Mouse (Mus musculus): Measurements from ENCODE around the gene Lonp2. TPM values are rescaled to one million over a fixed set of nuclear protein-coding genes. Genes with fewer than 3 reads are reported as not detected.

The Lonp2 gene
- polyA plus RNA-seq (2015; fragmentation: Nextera tagmentation; extraction: Ambion mirVana), result 89.7 and 93.6 TPM in 2 replicates

GRCm38 (mm10) chr8:86623911-86624731, at the start of gene Lonp2:
Gene Lonp2, plus strand, starts transcription at chr8:86624043.
- H3K9ac ChIP-seq (replicated peaks), result peak within 1 kb of the TSS; percentile 65
- under 1% methylated on average over 57 of the region's 62 CpGs for WGBS
- no peaks in the 10 kb centered on the region for H3K36me3 ChIP-seq
- no peaks in the 10 kb centered on the region for H3K27me3 ChIP-seq (replicated peaks)
- H3K27ac ChIP-seq (replicated peaks), result peak within 1 kb of the TSS; percentile 93
- peak within 1 kb of the TSS; percentile 84 for H3K4me2 ChIP-seq
- H3K4me3 ChIP-seq (replicated peaks), result peak within 1 kb of the TSS; percentile 68
- H3K9me3 ChIP-seq (replicated peaks), result no peaks in the 10 kb centered on the region
- H3K4me1 ChIP-seq, result peaks cover 23% of the 10 kb centered on the region
- peak; percentile 99 for ATAC-seq (ENCODE audit: low FRiP score)

GRCm38 (mm10) chr8:86577547-86577946, 46.3 kb upstream of the Lonp2 start:
- Histone ChIP-seq H3K36me3 (no peaks in the 10 kb centered on the region), H3K27me3 (replicated peaks) (no peaks in the 10 kb centered on the region), H3K4me2 (no peak overlapping the region), H3K9me3 (replicated peaks) (no peaks in the 10 kb centered on the region), H3K4me3 (replicated peaks) (no peak overlapping the region), H3K4me1 (peaks cover 4% of the 10 kb centered on the region; the same call in 1 of the 2 replicates), H3K9ac (replicated peaks) (no peak overlapping the region), H3K27ac (replicated peaks) (no peak overlapping the region)
- WGBS, result 74% methylated on average over 8 of the region's 8 CpGs
- no peak for ATAC-seq (ENCODE audit: low FRiP score)

GRCm38 (mm10) chr8:86578076-86578475, 45.8 kb upstream of the Lonp2 start:
- WGBS, result 54% methylated on average over 9 of the region's 9 CpGs
- Histone ChIP-seq H3K9me3 (replicated peaks) (no peaks in the 10 kb centered on the region), H3K4me3 (replicated peaks) (no peak overlapping the region), H3K27me3 (replicated peaks) (no peaks in the 10 kb centered on the region), H3K4me1 (peaks cover 4% of the 10 kb centered on the region; the same call in 1 of the 2 replicates), H3K27ac (replicated peaks) (no peak overlapping the region), H3K9ac (replicated peaks) (no peak overlapping the region), H3K36me3 (no peaks in the 10 kb centered on the region), H3K4me2 (no peak overlapping the region)
- no peak for ATAC-seq (ENCODE audit: low FRiP score)

GRCm38 (mm10) chr8:86578693-86579092, 45.1 kb upstream of the Lonp2 start:
- Histone ChIP-seq H3K4me1 (peaks cover 4% of the 10 kb centered on the region; the same call in 1 of the 2 replicates), H3K4me3 (replicated peaks) (no peak overlapping the region), H3K27ac (replicated peaks) (no peak overlapping the region), H3K36me3 (no peaks in the 10 kb centered on the region), H3K4me2 (no peak overlapping the region), H3K9ac (replicated peaks) (no peak overlapping the region), H3K9me3 (replicated peaks) (no peaks in the 10 kb centered on the region), H3K27me3 (replicated peaks) (no peaks in the 10 kb centered on the region)
- WGBS, result 78% methylated on average over 8 of the region's 8 CpGs
- no peak for ATAC-seq (ENCODE audit: low FRiP score)

GRCm38 (mm10) chr8:86580458-86580857, 43.4 kb upstream of the Lonp2 start, which contains the start of gene Abcc12:
Gene Abcc12, minus strand, starts transcription at chr8:86580686.
- H3K27me3 ChIP-seq (replicated peaks), result no peaks in the 10 kb centered on the region
- H3K4me2 ChIP-seq, result no peak within 1 kb of the TSS
- H3K27ac ChIP-seq (replicated peaks), result no peak within 1 kb of the TSS
- H3K9me3 ChIP-seq (replicated peaks), result no peaks in the 10 kb centered on the region
- H3K4me1 ChIP-seq, result peaks cover 4% of the 10 kb centered on the region; the same call in 1 of the 2 replicates
- no peak within 1 kb of the TSS for H3K9ac ChIP-seq (replicated peaks)
- no peaks in the 10 kb centered on the region for H3K36me3 ChIP-seq
- no peak within 1 kb of the TSS for H3K4me3 ChIP-seq (replicated peaks)
- ATAC-seq (ENCODE audit: low FRiP score), result no peak

- 76% methylated on average over 4 of the region's 4 CpGs for WGBS
- Histone ChIP-seq H3K4me2 (no peak overlapping the region), H3K4me1 (peaks cover 4% of the 10 kb centered on the region; the same call in 1 of the 2 replicates), H3K27me3 (replicated peaks) (no peaks in the 10 kb centered on the region), H3K4me3 (replicated peaks) (no peak overlapping the region), H3K9ac (replicated peaks) (no peak overlapping the region), H3K9me3 (replicated peaks) (no peaks in the 10 kb centered on the region), H3K27ac (replicated peaks) (no peak overlapping the region), H3K36me3 (no peaks in the 10 kb centered on the region)
- ATAC-seq (ENCODE audit: low FRiP score), result no peak
These were observed 41.9 kb upstream of the Lonp2 start for GRCm38 (mm10) chr8:86581921-86582331.

- Histone ChIP-seq H3K9ac (replicated peaks) (peak overlapping the region; percentile 42), H3K4me3 (replicated peaks) (peak overlapping the region; percentile 47), H3K36me3 (no peaks in the 10 kb centered on the region), H3K4me2 (peak overlapping the region; percentile 78), H3K27ac (replicated peaks) (peak overlapping the region; percentile 76), H3K9me3 (replicated peaks) (no peaks in the 10 kb centered on the region), H3K27me3 (replicated peaks) (no peaks in the 10 kb centered on the region), H3K4me1 (no peaks in the 10 kb centered on the region)
- peak; percentile 89 for ATAC-seq (ENCODE audit: low FRiP score)
- WGBS, result 4% methylated on average over 11 of the region's 11 CpGs
These were observed 38.7 kb upstream of the Lonp2 start for GRCm38 (mm10) chr8:86585118-86585517.

- H3K9me3 ChIP-seq (replicated peaks), result no peaks in the 10 kb centered on the region
- peak overlapping the region; percentile 47 for H3K4me3 ChIP-seq (replicated peaks)
- peak; percentile 85 for ATAC-seq (ENCODE audit: low FRiP score)
- WGBS, result 1% methylated on average over 16 of the region's 16 CpGs
- H3K36me3 ChIP-seq, result no peaks in the 10 kb centered on the region
- no peaks in the 10 kb centered on the region for H3K27me3 ChIP-seq (replicated peaks)
- H3K4me1 ChIP-seq, result no peaks in the 10 kb centered on the region
- H3K9ac ChIP-seq (replicated peaks), result peak overlapping the region; percentile 42
- peak overlapping the region; percentile 78 for H3K4me2 ChIP-seq
- H3K27ac ChIP-seq (replicated peaks), result peak overlapping the region; percentile 76
These were observed 38.3 kb upstream of the Lonp2 start for GRCm38 (mm10) chr8:86585532-86585931.

- 45% methylated on average over 5 of the region's 5 CpGs for WGBS
- no peak overlapping the region for H3K27ac ChIP-seq (replicated peaks)
- H3K9me3 ChIP-seq (replicated peaks), result no peaks in the 10 kb centered on the region
- peak overlapping the region; percentile 78 for H3K4me2 ChIP-seq
- ATAC-seq (ENCODE audit: low FRiP score), result no peak
- H3K9ac ChIP-seq (replicated peaks), result no peak overlapping the region; the same call in 1 of the 2 replicates
- no peak overlapping the region for H3K4me3 ChIP-seq (replicated peaks)
- H3K36me3 ChIP-seq, result no peaks in the 10 kb centered on the region
- no peaks in the 10 kb centered on the region for H3K4me1 ChIP-seq
- H3K27me3 ChIP-seq (replicated peaks), result no peaks in the 10 kb centered on the region
These were observed 37.8 kb upstream of the Lonp2 start for GRCm38 (mm10) chr8:86586058-86586457.

- H3K4me3 ChIP-seq (replicated peaks), result no peak overlapping the region
- H3K27me3 ChIP-seq (replicated peaks), result no peaks in the 10 kb centered on the region
- H3K36me3 ChIP-seq, result no peaks in the 10 kb centered on the region
- H3K9me3 ChIP-seq (replicated peaks), result no peaks in the 10 kb centered on the region
- ATAC-seq (ENCODE audit: low FRiP score), result no peak
- H3K9ac ChIP-seq (replicated peaks), result no peak overlapping the region
- 53% methylated on average over 6 of the region's 6 CpGs for WGBS
- no peaks in the 10 kb centered on the region for H3K4me1 ChIP-seq
- H3K4me2 ChIP-seq, result no peak overlapping the region
- no peak overlapping the region for H3K27ac ChIP-seq (replicated peaks)
These were observed 37.2 kb upstream of the Lonp2 start for GRCm38 (mm10) chr8:86586642-86587041.

GRCm38 (mm10) chr8:86588338-86588737, 35.5 kb upstream of the Lonp2 start:
- 90% methylated on average over 5 of the region's 5 CpGs for WGBS
- no peak for ATAC-seq (ENCODE audit: low FRiP score)
- Histone ChIP-seq H3K4me2 (no peak overlapping the region), H3K4me1 (no peaks in the 10 kb centered on the region), H3K9me3 (replicated peaks) (no peaks in the 10 kb centered on the region), H3K27ac (replicated peaks) (no peak overlapping the region), H3K36me3 (no peaks in the 10 kb centered on the region), H3K9ac (replicated peaks) (no peak overlapping the region), H3K27me3 (replicated peaks) (no peaks in the 10 kb centered on the region), H3K4me3 (replicated peaks) (no peak overlapping the region)

- no peaks in the 10 kb centered on the region for H3K4me1 ChIP-seq
- WGBS, result 62% methylated on average over 10 of the region's 10 CpGs
These were observed 30.7 kb upstream of the Lonp2 start for GRCm38 (mm10) chr8:86593099-86593498.

More at GRCm38 (mm10) chr8:86593099-86593498, 30.7 kb upstream of the Lonp2 start:
- H3K9ac ChIP-seq (replicated peaks), result no peak overlapping the region
- H3K4me2 ChIP-seq, result no peak overlapping the region
- ATAC-seq (ENCODE audit: low FRiP score), result no peak
- no peak overlapping the region for H3K27ac ChIP-seq (replicated peaks)
- H3K9me3 ChIP-seq (replicated peaks), result no peaks in the 10 kb centered on the region
- no peaks in the 10 kb centered on the region for H3K36me3 ChIP-seq
- no peak overlapping the region for H3K4me3 ChIP-seq (replicated peaks)
- no peaks in the 10 kb centered on the region for H3K27me3 ChIP-seq (replicated peaks)

All from neural tube, embryonic 15.5 days (tissue).